Mouse (Mus musculus) cerebellum, adult (tissue): ENCODE measurements around the gene Gm3115.
"Not testable (repeated sequence)": the region's sequence is repeated elsewhere in the genome, so short reads cannot be mapped to it uniquely, and the experiment has no call there.

ENCODE experiments used
- ATAC-seq: cut with Nextera tagmentation; 2 replicates; pipeline ENCODE4 v1.9.2; 2017; ENCODE audit warnings: mild to moderate bottlenecking, moderate library complexity, mixed read lengths; ENCODE audit not compliant: insufficient number of reproducible peaks, low FRiP score, low TSS enrichment

Gm3115 gene

GRCm38 (mm10) chr14:4083820-4084219, at the start of gene Gm3115:
Gene Gm3115 (plus strand): TSS chr14:4084120.
- not testable (repeated sequence) for ATAC-seq

GRCm38 (mm10) chr14:4110426-4110825, 26.5 kb downstream of the Gm3115 start, which contains the start of gene Gm8108:
Gene Gm8108 (plus strand): TSS chr14:4110526.
- not testable (repeated sequence) for ATAC-seq

GRCm38 (mm10) chr14:4141646-4142045, 57.7 kb downstream of the Gm3115 start:
- not testable (repeated sequence) for ATAC-seq
